Mouse (Mus musculus) midbrain, embryonic 10.5 days (tissue): Measurements from ENCODE around the gene Myl10. TPM values are rescaled to one million over a fixed set of nuclear protein-coding genes. Genes with fewer than 3 reads are reported as not detected.

Source experiments
- DNase-seq: peaks from one replicate; pipeline ENCODE4 v3.0.0-alpha.2; 2017; ENCODE audit warnings: low spot score
- H3K27ac ChIP-seq: fragments of 300-500 bp; sonication (generic); replicated peaks from 2 replicates; pipeline ENCODE4 v1.5.1; 2016; ENCODE audit warnings: mild to moderate bottlenecking
- H3K27me3 ChIP-seq: fragments of 300-500 bp; sonication (generic); 2 replicates; pipeline ENCODE4 v1.6.1; 2016; ENCODE audit warnings: low read depth, mild to moderate bottlenecking; ENCODE audit not compliant: poor library complexity, severe bottlenecking
- H3K36me3 ChIP-seq: fragments of 300-500 bp; sonication (generic); 2 replicates; pipeline ENCODE4 v1.6.1; 2016; ENCODE audit warnings: mild to moderate bottlenecking, moderate library complexity
- H3K4me1 ChIP-seq: fragments of 300-500 bp; sonication (generic); 2 replicates; pipeline ENCODE4 v1.6.1; 2016
- H3K4me3 ChIP-seq: fragments of 300-500 bp; sonication (generic); 2 replicates; pipeline ENCODE4 v1.5.1; 2016; ENCODE audit warnings: mild to moderate bottlenecking, moderate library complexity
- H3K9me3 ChIP-seq: fragments of 300-500 bp; sonication (generic); replicated peaks from 2 replicates; pipeline ENCODE4 v1.6.1; 2016; ENCODE audit warnings: mild to moderate bottlenecking
- WGBS: fragments of 180-500 bp; shearing (Covaris S2); methylation state at CpG from one replicate; pipeline ENCODE4 v1.1.7; 2016; 5-methylcytosine and 5-hydroxymethylcytosine counted together
- polyA plus RNA-seq: library from polyadenylated mRNA; unstranded; fragments of >200 nt; fragmentation: Nextera tagmentation; extraction: Ambion mirVana; gene quantifications from 2 replicates; pipeline ENCODE4 v1.2.1, GENCODE M21; 2016

Myl10 gene
- polyA plus RNA-seq, 1 experiment from 2014 or later, result not detected

- no peak overlapping the region for H3K27ac ChIP-seq
- no peak overlapping the region for H3K4me3 ChIP-seq
- no peaks in the 10 kb centered on the region for H3K4me1 ChIP-seq
- no peaks in the 10 kb centered on the region for H3K27me3 ChIP-seq
- WGBS, result 71% methylated on average over 7 of the region's 7 CpGs
- DNase-seq, result no peak
- 0 out of 2 replicates have a peak, but pooled peaks cover 5% of the 10 kb centered on the region for H3K9me3 ChIP-seq
- no peaks in the 10 kb centered on the region for H3K36me3 ChIP-seq
These were observed 5.4 kb upstream of the Myl10 start for GRCm38 (mm10) chr5:136687561-136687960.

- no peak overlapping the region for H3K4me3 ChIP-seq
- 0 out of 2 replicates have a peak, but pooled peaks cover 5% of the 10 kb centered on the region for H3K9me3 ChIP-seq
- H3K27me3 ChIP-seq, result no peaks in the 10 kb centered on the region
- no peaks in the 10 kb centered on the region for H3K4me1 ChIP-seq
- H3K36me3 ChIP-seq, result no peaks in the 10 kb centered on the region
- no peak overlapping the region for H3K27ac ChIP-seq
- no peak for DNase-seq
- WGBS, result 84% methylated on average over 6 of the region's 6 CpGs
These were observed 4.1 kb upstream of the Myl10 start for GRCm38 (mm10) chr5:136688841-136689240.

DNA sequence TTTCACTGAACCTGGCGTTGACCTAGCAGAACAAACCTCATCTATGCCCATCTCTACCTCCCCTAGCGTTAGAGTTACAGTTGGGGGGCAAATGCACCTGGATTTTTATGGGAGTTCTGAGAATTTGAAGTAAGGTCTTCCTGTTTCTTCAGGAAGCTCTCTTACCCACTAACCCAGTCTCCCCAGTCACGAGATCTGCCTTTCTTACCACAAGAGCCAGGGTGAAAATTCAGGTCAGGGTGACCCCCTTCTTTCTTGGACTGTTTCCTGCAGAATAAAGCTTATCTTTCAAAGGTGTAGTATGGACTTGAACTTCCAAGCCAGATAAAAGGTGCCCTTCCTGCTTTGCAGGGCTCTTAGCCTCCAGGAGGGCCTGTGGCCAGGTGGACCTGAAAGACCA lies 1.8 kb upstream of the Myl10 start:
- 76% methylated on average over 3 of the region's 3 CpGs for WGBS
- no peak for DNase-seq
- no peak overlapping the region for H3K4me3 ChIP-seq
- H3K4me1 ChIP-seq, result no peaks in the 10 kb centered on the region; the same call in 1 of the 2 replicates
- no peak overlapping the region for H3K27ac ChIP-seq
- H3K9me3 ChIP-seq, result 0 out of 2 replicates have a peak, but pooled peaks cover 5% of the 10 kb centered on the region
- H3K27me3 ChIP-seq, result no peaks in the 10 kb centered on the region
- H3K36me3 ChIP-seq, result no peaks in the 10 kb centered on the region

GRCm38 (mm10) chr5:136693418-136693817 lies 472 bp downstream of the Myl10 start:
- Histone ChIP-seq H3K9me3 (no peaks in the 10 kb centered on the region), H3K27me3 (no peaks in the 10 kb centered on the region), H3K36me3 (no peaks in the 10 kb centered on the region), H3K4me3 (no peak overlapping the region), H3K4me1 (no peaks in the 10 kb centered on the region; the same call in 1 of the 2 replicates), H3K27ac (no peak overlapping the region)
- no peak for DNase-seq
- WGBS, result 83% methylated on average over 7 of the region's 7 CpGs

DNA sequence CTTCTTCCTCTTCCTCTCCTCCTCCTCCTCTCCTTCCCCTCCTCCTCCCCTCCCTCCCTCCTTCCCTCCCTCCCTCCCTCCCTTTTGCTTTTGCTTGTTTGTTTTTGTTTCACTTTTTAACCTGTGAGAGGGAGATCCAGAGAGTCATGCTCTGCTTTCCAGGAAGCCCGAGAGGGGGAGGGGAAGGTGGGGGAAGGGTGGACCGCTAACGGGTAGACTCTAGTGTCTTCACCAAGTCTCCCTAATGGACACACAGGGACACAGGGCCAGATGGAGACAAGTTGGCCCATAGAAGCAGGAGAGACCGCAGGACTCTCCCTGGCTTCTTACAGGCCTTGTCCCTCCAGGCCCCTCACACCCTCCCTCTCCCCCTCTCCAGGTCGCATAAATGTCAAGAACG lies 2.0 kb downstream of the Myl10 start:
- Histone ChIP-seq H3K36me3 (no peaks in the 10 kb centered on the region), H3K27me3 (no peaks in the 10 kb centered on the region), H3K4me1 (no peaks in the 10 kb centered on the region; the same call in 1 of the 2 replicates), H3K27ac (no peak overlapping the region), H3K9me3 (peaks cover 3% of the 10 kb centered on the region; the same call in 1 of the 2 replicates), H3K4me3 (no peak overlapping the region)
- DNase-seq, result no peak
- 80% methylated on average over 6 of the region's 6 CpGs for WGBS

DNA sequence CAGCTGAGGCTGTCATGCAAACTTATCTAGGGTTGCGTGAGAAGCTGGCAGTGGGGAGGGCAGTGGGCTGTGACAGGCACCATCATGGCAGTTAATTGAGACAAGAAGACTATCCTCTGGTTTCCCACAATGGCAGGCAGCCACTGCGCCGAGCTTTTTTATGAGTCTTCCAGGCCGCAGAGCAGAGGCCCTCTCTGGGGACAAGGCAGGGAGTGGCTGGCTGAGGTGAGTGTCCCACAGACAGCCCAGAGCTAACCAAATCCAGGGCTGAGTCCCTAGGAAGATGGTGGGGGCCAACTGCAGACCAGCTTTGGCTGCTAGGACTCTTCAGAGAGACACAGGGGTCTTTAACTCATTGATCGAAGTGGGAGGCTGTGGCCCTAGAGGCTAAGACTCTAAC lies 3.6 kb downstream of the Myl10 start:
- H3K36me3 ChIP-seq, result no peaks in the 10 kb centered on the region
- H3K27me3 ChIP-seq, result no peaks in the 10 kb centered on the region
- WGBS, result 83% methylated on average over 5 of the region's 5 CpGs
- DNase-seq, result no peak
- H3K9me3 ChIP-seq, result peaks cover 9% of the 10 kb centered on the region; the same call in 1 of the 2 replicates
- no peaks in the 10 kb centered on the region; the same call in 1 of the 2 replicates for H3K4me1 ChIP-seq
- H3K4me3 ChIP-seq, result no peak overlapping the region
- H3K27ac ChIP-seq, result no peak overlapping the region

- DNase-seq, result no peak
- Histone ChIP-seq H3K4me3 (no peak overlapping the region), H3K27ac (no peak overlapping the region), H3K36me3 (no peaks in the 10 kb centered on the region), H3K4me1 (no peaks in the 10 kb centered on the region; the same call in 1 of the 2 replicates), H3K27me3 (no peaks in the 10 kb centered on the region), H3K9me3 (peaks cover 9% of the 10 kb centered on the region; the same call in 1 of the 2 replicates)
- 76% methylated on average over 9 of the region's 9 CpGs for WGBS
These were observed 4.7 kb downstream of the Myl10 start for GRCm38 (mm10) chr5:136697618-136698017.

- Histone ChIP-seq H3K27ac (no peak overlapping the region), H3K4me3 (no peak overlapping the region), H3K36me3 (no peaks in the 10 kb centered on the region), H3K9me3 (peaks cover 9% of the 10 kb centered on the region; the same call in 1 of the 2 replicates), H3K4me1 (no peaks in the 10 kb centered on the region), H3K27me3 (no peaks in the 10 kb centered on the region)
- DNase-seq, result no peak
- 87% methylated on average over 3 of the region's 3 CpGs for WGBS
These were observed 9.3 kb downstream of the Myl10 start for GRCm38 (mm10) chr5:136702159-136702725.

DNA sequence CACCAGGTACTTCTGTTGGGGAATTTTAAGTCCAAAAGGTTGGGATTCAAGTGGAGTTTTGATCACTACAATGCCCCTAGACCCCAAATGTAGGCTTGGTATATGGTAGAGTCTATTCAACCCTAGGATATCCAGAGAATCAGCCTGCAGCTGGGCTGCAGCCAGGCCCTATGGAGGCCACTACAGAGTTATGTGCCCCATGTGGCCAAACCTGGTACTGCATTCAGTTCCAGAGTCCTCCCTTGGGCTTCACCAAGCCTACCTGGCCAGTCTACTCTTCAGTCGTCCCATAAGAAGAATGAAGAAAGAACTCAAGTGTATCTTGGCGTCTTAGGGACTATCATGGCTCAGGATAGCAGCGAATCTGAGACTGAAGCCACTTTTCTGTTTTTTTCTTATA lies 10.8 kb downstream of the Myl10 start:
- 43% methylated on average over 3 of the region's 3 CpGs for WGBS
- Histone ChIP-seq H3K4me1 (no peaks in the 10 kb centered on the region), H3K36me3 (no peaks in the 10 kb centered on the region), H3K27me3 (no peaks in the 10 kb centered on the region), H3K4me3 (no peak overlapping the region), H3K27ac (no peak overlapping the region), H3K9me3 (peaks cover 9% of the 10 kb centered on the region; the same call in 1 of the 2 replicates)
- DNase-seq, result peak; percentile 37

- Histone ChIP-seq H3K4me3 (no peak overlapping the region), H3K36me3 (no peaks in the 10 kb centered on the region), H3K27me3 (no peaks in the 10 kb centered on the region), H3K9me3 (peaks cover 9% of the 10 kb centered on the region; the same call in 1 of the 2 replicates), H3K4me1 (no peaks in the 10 kb centered on the region), H3K27ac (no peak overlapping the region)
- no peak for DNase-seq
- 91% methylated on average over 8 of the region's 8 CpGs for WGBS
These were observed 11.2 kb downstream of the Myl10 start for GRCm38 (mm10) chr5:136704151-136704550.

DNA sequence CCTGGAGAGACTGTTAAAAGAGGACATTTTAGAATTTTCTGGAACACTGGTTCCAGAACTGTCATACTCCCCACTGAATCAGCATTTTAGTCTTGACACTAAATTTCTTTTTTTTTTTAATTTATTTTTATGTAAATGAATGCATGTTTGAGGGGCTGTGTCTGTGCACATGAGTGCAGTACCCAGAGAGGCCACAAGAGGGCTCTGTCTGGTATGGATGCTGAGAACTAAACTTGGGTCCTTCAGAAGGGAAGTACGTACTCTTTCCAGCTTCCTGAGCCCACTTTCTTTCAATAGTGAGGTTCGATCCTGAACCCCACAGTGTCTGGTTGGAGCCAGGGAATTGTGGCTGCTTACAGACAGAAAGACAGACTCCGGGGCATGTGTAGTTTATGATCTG lies 12.6 kb downstream of the Myl10 start:
- no peaks in the 10 kb centered on the region for H3K36me3 ChIP-seq
- no peak for DNase-seq
- 92% methylated on average over 3 of the region's 3 CpGs for WGBS
- H3K27ac ChIP-seq, result no peak overlapping the region
- no peaks in the 10 kb centered on the region for H3K4me1 ChIP-seq
- H3K9me3 ChIP-seq, result peaks cover under 1% of the 10 kb centered on the region; the same call in 1 of the 2 replicates
- H3K27me3 ChIP-seq, result no peaks in the 10 kb centered on the region
- no peak overlapping the region for H3K4me3 ChIP-seq

GRCm38 (mm10) chr5:136706803-136707202 lies 13.9 kb downstream of the Myl10 start:
- Histone ChIP-seq H3K4me3 (no peak overlapping the region), H3K27me3 (no peaks in the 10 kb centered on the region), H3K9me3 (no peaks in the 10 kb centered on the region; the same call in 1 of the 2 replicates), H3K36me3 (no peaks in the 10 kb centered on the region), H3K27ac (no peak overlapping the region), H3K4me1 (no peaks in the 10 kb centered on the region)
- peak; percentile 79 for DNase-seq
- WGBS, result 3% methylated on average over 9 of the region's 9 CpGs

DNA sequence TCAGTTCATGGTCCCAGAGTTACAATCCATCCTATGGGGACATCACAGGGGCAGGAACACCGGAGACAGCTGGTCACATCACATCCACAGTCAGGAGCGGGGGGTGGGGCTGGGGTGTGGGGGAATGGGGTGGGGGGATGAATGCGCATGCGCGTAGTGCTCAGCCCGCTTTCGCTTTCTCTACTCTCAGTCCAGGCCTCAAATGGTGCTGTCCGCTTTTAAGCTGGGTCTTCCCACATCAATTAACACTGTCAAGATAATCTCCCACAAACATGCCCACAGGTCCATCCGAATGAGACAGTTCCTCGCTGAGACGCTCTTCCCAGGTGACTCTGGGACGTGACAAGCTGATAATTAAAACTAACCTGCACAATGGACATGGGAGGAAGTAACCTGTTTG lies 15.2 kb downstream of the Myl10 start:
- H3K27ac ChIP-seq, result no peak overlapping the region
- no peak overlapping the region for H3K4me3 ChIP-seq
- no peaks in the 10 kb centered on the region for H3K4me1 ChIP-seq
- no peaks in the 10 kb centered on the region; the same call in 1 of the 2 replicates for H3K9me3 ChIP-seq
- WGBS, result 80% methylated on average over 12 of the region's 12 CpGs
- no peaks in the 10 kb centered on the region for H3K27me3 ChIP-seq
- no peak for DNase-seq
- no peaks in the 10 kb centered on the region for H3K36me3 ChIP-seq
